Mouse (Mus musculus) thymus, adult 2 months (tissue): Measurements from ENCODE around the gene Fgf4. TPM values are rescaled to one million over a fixed set of nuclear protein-coding genes. Genes with fewer than 3 reads are reported as not detected.

Source experiments
- DNase-seq: peaks from one replicate; pipeline ENCODE4 v3.0.0; 2021
- H3K27ac ChIP-seq: fragments of 200-500 bp; 2 replicates; pipeline ENCODE4 v1.5.1; 2012; ENCODE audit warnings: low read length, control low read depth; ENCODE audit not compliant: control insufficient read depth, insufficient read depth
- H3K27me3 ChIP-seq: fragments of 200-500 bp; 2 replicates; pipeline ENCODE4 v1.6.1; 2012; ENCODE audit warnings: mild to moderate bottlenecking, low read length, moderate library complexity, mixed read lengths; ENCODE audit not compliant: control insufficient read depth, insufficient read depth
- H3K36me3 ChIP-seq: fragments of 200-500 bp; 2 replicates; pipeline ENCODE4 v1.6.1; 2012; ENCODE audit warnings: mild to moderate bottlenecking, low read length, moderate library complexity; ENCODE audit not compliant: control insufficient read depth, insufficient read depth
- H3K4me1 ChIP-seq: fragments of 200-500 bp; replicated peaks from 2 replicates; pipeline ENCODE4 v1.6.1; 2012; ENCODE audit warnings: low read length; ENCODE audit not compliant: control insufficient read depth, insufficient read depth
- H3K4me3 ChIP-seq: fragments of 200-500 bp; 2 replicates; pipeline ENCODE4 v1.5.1; 2012; ENCODE audit warnings: mild to moderate bottlenecking, low read length, control low read depth, moderate library complexity; ENCODE audit not compliant: control insufficient read depth, insufficient read depth
- CTCF ChIP-seq: fragments of 200-500 bp; IDR thresholded peaks from 2 replicates; pipeline ENCODE4 v1.5.1; 2012; ENCODE audit warnings: mild to moderate bottlenecking, control low read depth, low read length, moderate library complexity, borderline replicate concordance; ENCODE audit not compliant: control insufficient read depth, poor library complexity, insufficient read depth; ENCODE audit errors: extremely low read depth
- POLR2A ChIP-seq: fragments of 200-500 bp; IDR thresholded peaks from 2 replicates; pipeline ENCODE4 v1.6.1; 2012; ENCODE audit warnings: mild to moderate bottlenecking, low read length, control low read depth, moderate library complexity; ENCODE audit not compliant: control insufficient read depth, poor library complexity, insufficient read depth; ENCODE audit errors: extremely low read depth
- WGBS: fragments of 180-500 bp; shearing (Covaris S2); methylation state at CpG from one replicate; pipeline ENCODE4 v1.1.7; 2018; 5-methylcytosine and 5-hydroxymethylcytosine counted together
- polyA plus RNA-seq: library from polyadenylated mRNA; depleted of rRNA; stranded (reverse); fragments of >200 nt; gene quantifications from 2 replicates; pipeline ENCODE4 v1.2.3, GENCODE M21; 2012

Gene Fgf4
- polyA plus RNA-seq, 1 experiment: 0.19 TPM

DNA sequence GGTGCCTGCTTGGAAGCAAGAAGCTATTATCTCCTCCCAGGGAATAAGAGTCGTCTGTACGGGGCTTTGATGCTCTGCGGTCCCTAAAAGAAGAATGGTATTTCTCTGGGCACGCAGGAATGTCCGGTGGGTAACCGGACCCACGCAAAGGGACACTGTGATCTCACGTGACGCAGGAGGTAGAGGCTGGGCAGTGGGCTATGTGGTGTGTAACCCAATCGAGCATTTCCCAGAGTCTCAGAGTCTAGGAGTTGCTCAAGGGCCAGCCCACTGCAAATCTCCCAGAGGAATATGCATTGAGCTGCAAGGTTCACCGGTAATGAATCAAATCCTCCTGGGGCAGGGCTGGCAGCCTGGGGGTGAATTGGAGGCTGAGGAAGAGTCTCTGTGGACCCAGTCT, 18.8 kb upstream of the Fgf4 start:
- 89% methylated on average over 11 of the region's 11 CpGs for WGBS
- Histone ChIP-seq H3K27me3 (no peaks in the 10 kb centered on the region), H3K36me3 (no peaks in the 10 kb centered on the region), H3K4me1 (no peaks in the 10 kb centered on the region), H3K27ac (no peak overlapping the region), H3K4me3 (no peak overlapping the region)
- no peak for TF ChIP-seq POLR2A
- no peak for TF ChIP-seq CTCF
- DNase-seq: no peak

DNA sequence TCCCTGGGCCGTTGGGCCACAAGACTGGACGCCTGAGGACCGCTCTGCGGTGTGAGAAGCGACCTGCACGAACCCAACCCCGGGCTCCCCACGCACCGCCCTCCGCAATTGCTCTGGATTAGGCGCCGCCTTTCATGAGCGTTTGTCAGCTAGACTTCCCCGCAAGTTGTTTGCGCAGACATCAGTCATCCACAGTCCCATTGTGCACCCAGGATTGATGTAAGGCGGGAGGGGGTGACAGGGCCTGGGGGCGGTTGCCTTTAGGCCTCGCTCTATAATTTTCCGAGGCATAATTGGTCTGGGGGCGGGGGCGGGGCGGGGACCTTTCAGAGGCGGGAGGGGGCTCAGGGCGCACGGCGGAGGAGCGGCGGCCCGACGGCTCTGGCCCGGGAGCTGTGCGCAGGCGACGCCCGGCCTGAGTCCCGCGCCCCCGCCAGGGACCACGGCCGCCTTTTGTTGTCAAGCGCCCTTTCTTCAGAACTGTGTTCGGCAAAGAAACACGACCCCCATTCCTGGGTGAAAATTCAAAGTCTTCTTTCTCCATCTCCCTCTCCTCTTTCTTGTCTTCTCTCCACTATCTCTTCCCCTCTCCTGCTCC, 9.2 kb upstream of the Fgf4 start, which contains the start of gene Fgf3:
Fgf3 (plus strand) TSS at position 193 of the 598 bp plus-strand sequence.
- WGBS: 7% methylated on average over 43 of the region's 43 CpGs
- Histone ChIP-seq H3K36me3 (no peaks in the 10 kb centered on the region), H3K4me1 (no peaks in the 10 kb centered on the region), H3K27me3 (peaks cover 8% of the 10 kb centered on the region; the same call in 1 of the 2 replicates), H3K27ac (no peak within 1 kb of the TSS), H3K4me3 (no peak within 1 kb of the TSS)
- DNase-seq: no peak
- no peak for TF ChIP-seq CTCF
- TF ChIP-seq POLR2A: no peak

DNA sequence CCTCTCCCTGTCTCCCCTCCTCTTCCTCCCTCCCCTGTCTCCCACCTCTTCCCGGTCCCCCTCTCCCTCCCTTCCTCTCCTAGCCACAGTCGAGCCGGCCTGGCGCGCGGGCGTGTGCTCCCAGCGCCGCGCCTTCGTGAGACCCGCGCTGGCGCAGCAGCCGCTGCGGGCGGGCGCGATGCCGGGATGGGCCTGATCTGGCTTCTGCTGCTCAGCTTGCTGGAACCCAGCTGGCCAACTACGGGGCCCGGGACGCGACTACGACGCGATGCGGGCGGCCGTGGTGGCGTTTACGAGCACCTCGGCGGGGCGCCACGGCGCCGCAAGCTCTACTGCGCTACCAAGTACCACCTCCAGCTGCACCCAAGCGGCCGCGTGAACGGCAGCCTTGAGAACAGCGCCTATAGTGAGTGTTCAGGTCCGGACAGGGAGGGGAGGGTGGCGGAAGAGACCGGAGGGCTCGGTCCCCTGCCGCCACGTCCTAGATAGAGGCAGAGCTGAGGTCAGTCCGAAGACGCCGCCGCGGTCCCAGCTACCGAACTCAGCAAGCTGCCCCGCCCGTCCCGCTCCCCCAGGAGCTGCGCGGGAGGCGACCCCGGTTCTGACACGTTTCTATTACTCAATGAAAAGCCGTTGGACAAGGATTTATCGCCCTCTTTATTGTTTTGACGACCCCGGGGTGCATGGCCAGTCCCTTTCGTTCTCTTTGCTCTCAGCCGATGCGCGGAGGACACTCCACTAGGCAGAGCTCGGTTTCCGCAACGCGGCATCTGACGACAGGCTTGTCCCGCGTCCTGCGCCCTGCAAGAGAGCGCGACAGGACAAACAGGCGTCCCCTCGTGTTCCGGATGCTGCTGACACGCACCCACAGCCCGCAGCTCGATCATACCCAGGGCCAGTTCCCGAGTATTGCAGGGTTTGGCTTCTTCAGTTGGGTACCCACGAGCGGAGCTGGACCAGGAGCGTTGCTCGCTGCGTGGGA, 8.4 kb upstream of the Fgf4 start:
- no peak overlapping the region for H3K27ac ChIP-seq
- 1% methylated on average over 94 of the region's 94 CpGs for WGBS
- no peaks in the 10 kb centered on the region for H3K4me1 ChIP-seq
- peaks cover 8% of the 10 kb centered on the region; the same call in 1 of the 2 replicates for H3K27me3 ChIP-seq
- H3K4me3 ChIP-seq: no peak overlapping the region
- no peak for TF ChIP-seq POLR2A
- no peak for TF ChIP-seq CTCF
- H3K36me3 ChIP-seq: no peaks in the 10 kb centered on the region
- DNase-seq: no peak

DNA sequence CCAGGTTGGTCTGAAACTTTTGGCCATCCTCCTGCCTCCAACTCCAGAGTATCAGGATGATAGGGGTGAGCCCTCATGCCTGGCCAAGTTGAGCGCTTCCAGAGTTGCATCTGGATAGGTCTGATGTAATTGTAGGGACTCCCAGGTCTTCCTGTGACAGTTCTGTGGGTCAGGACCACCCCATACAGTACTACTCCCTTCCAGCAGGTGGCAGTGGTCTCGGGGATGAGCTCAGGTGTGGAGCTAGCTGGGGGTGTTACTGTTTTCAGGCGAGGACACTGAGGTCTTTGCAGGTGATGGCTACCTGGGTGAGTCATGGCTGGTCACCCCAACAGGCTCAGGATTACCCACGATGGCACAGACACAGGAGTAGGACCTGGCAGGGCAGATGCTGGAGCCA, 1.0 kb upstream of the Fgf4 start:
- H3K4me3 ChIP-seq: no peak overlapping the region
- peak; percentile 52 for DNase-seq

DNA sequence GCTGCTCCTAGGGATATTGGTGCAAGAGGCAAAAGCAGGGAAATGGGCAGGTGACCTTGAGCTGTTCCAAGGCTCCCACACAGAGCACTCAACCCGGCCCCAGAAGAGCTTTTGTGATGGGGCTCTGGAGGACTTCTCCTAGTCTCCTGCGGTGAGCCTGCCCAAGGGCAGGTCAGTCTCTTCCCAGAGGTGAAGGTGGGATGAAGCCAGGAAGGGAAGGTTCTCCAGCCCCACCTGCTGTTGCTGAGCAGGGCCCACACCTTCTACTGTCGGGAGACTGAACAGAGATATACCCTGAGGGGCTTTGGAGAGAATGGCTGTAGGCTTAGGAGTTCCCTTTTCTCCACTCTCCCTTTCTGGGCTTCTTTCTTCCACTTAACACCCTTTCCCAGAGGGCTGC, 4.2 kb downstream of the Fgf4 start:
- WGBS: 74% methylated on average over 3 of the region's 3 CpGs
- Histone ChIP-seq H3K4me1 (no peaks in the 10 kb centered on the region), H3K36me3 (no peaks in the 10 kb centered on the region), H3K4me3 (no peak overlapping the region), H3K27ac (no peak overlapping the region), H3K27me3 (no peaks in the 10 kb centered on the region)
- DNase-seq: no peak
- no peak for TF ChIP-seq CTCF
- TF ChIP-seq POLR2A: no peak

More for the DNA sequence above, 1.0 kb upstream of the Fgf4 start:
- WGBS: 25% methylated on average over 4 of the region's 4 CpGs
- Histone ChIP-seq H3K36me3 (no peaks in the 10 kb centered on the region), H3K27ac (no peak overlapping the region), H3K27me3 (no peaks in the 10 kb centered on the region), H3K4me1 (no peaks in the 10 kb centered on the region)
- TF ChIP-seq POLR2A (no peak), CTCF (peak; percentile 82)

DNA sequence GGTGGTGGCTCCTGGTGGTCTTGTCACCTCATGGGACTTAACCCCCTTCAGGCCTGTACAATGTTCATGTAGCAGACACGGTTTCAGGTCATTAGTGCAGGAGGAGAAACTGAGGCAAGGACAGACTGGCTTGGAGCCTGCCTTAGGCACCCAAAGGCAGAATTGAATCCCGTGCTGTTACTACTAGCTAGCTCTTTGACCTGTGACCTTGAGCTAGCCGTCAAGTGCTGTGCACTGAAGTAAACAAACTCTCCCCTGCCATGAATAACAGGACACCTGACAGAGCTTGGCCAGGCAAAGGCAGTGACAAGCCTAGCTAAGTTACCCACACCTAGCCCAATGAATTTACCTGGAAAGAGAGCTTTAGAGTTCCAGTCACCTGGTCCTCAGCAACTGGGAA, 7.8 kb downstream of the Fgf4 start:
- no peaks in the 10 kb centered on the region for H3K36me3 ChIP-seq
- no peaks in the 10 kb centered on the region for H3K27me3 ChIP-seq
- no peak overlapping the region for H3K4me3 ChIP-seq
- H3K4me1 ChIP-seq: 0 out of 2 replicates have a peak, but pooled peaks cover 3% of the 10 kb centered on the region
- no peak for DNase-seq
- H3K27ac ChIP-seq: no peak overlapping the region
- 84% methylated on average over 3 of the region's 3 CpGs for WGBS
- TF ChIP-seq CTCF (no peak), POLR2A (no peak)
